Mouse (Mus musculus): ENCODE data around the gene Nhej1. TPM values are rescaled to one million over a fixed set of nuclear protein-coding genes. Genes with fewer than 3 reads are reported as not detected.

Nhej1 gene
- total RNA-seq, 4 experiments from 2014 or later, result 5.7 to 7.3 (median 7.2) TPM

GRCm38 (mm10) chr1:74927621-74928296 is 197.2 kb downstream of the Nhej1 start:
- no peak for DNase-seq

DNA sequence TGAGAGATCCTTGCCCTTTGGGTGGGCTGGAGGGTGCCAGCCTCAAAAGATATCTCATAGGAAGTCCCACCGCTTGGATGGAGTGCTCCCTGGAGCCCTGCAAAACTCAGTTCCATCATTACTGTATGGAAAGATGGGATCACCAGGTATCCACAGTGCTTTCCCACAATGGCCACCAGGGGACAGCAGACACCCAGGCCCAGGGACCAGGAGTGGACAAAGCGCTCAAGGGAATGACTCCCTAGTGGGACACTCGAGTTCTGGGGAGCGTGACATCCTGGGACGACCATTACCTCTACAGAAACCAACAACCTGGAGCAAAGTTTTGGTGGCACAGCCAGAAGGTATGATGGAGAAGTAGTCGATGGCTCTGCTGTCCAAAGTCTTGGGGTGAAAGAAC is 198.3 kb downstream of the Nhej1 start:
- no peak for DNase-seq

GRCm38 (mm10) chr1:74924464-74924863 is 200.5 kb downstream of the Nhej1 start:
- DNase-seq, result no peak

Other genes with a start within 250 kb of the Nhej1 start
- gene Fev, start 239.8 kb downstream of the Nhej1 start, total RNA-seq (2022), result 1 to 10 TPM in 3 of 4 experiments, under 1 TPM in 1; 0.93 to 6.3 (median 2.8) TPM
- 1 to 10 TPM in 3 of 4 experiments, under 1 TPM in 1; 0.56 to 2.1 (median 1.4) TPM for gene Cryba2, start 232.1 kb downstream of the Nhej1 start, total RNA-seq (2022)
- under 1 TPM in 1 of 4 experiments, not detected in 3; 0.03 TPM for gene Cfap65, start 189.6 kb downstream of the Nhej1 start, total RNA-seq (2022)
- under 1 TPM in 3 of 4 experiments, not detected in 1; 0.16 to 0.20 (median 0.18) TPM for gene Ihh, start 173.5 kb downstream of the Nhej1 start, total RNA-seq (2022)
- gene Slc23a3, start 8.7 kb upstream of the Nhej1 start, total RNA-seq (2022), result under 1 TPM; 0.15 to 0.77 (median 0.29) TPM
- gene Cnppd1, start 17.5 kb upstream of the Nhej1 start, total RNA-seq (2022), result 10 to 100 TPM; 38.5 to 48.6 (median 43.4) TPM
- gene Retreg2, start 17.6 kb upstream of the Nhej1 start, total RNA-seq (2022), result 100 to 1,000 TPM in 3 of 4 experiments, 10 to 100 TPM in 1; 98.5 to 113 (median 104) TPM
- 10 to 100 TPM; 34.2 to 39.7 (median 36.2) TPM for gene Zfand2b, start 43.4 kb upstream of the Nhej1 start, total RNA-seq (2022)
- gene Abcb6, start 55.2 kb upstream of the Nhej1 start, total RNA-seq (2022), result 10 to 100 TPM; 20.9 to 32.9 (median 31.4) TPM
- 10 to 100 TPM; 17.0 to 28.2 (median 22.8) TPM for gene Ankzf1, start 67.0 kb upstream of the Nhej1 start, total RNA-seq (2022)
- gene Atg9a, start 67.0 kb upstream of the Nhej1 start, total RNA-seq (2022), result 10 to 100 TPM; 41.9 to 52.6 (median 47.6) TPM
- gene Glb1l, start 85.6 kb upstream of the Nhej1 start, total RNA-seq (2022), result 10 to 100 TPM; 19.4 to 49.8 (median 33.2) TPM
- gene Stk16, start 85.6 kb upstream of the Nhej1 start, total RNA-seq (2022), result 100 to 1,000 TPM; 102 to 131 (median 120) TPM
- gene Tuba4a, start 94.7 kb upstream of the Nhej1 start, total RNA-seq (2022), result 10 to 100 TPM; 43.5 to 54.4 (median 49.1) TPM
- not detected for gene A630095N17Rik, start 106.9 kb upstream of the Nhej1 start, total RNA-seq (2022)
- 100 to 1,000 TPM in 3 of 4 experiments, 10 to 100 TPM in 1; 85.7 to 111 (median 108) TPM for gene Dnajb2, start 111.2 kb upstream of the Nhej1 start, total RNA-seq (2022)
- 10 to 100 TPM; 59.0 to 80.7 (median 66.5) TPM for gene Ptprn, start 139.3 kb upstream of the Nhej1 start, total RNA-seq (2022)
- gene Resp18, start 153.2 kb upstream of the Nhej1 start, total RNA-seq (2022), result 100 to 1,000 TPM; 143 to 279 (median 188) TPM
- gene Dnpep, start 192.8 kb upstream of the Nhej1 start, total RNA-seq (2022), result 100 to 1,000 TPM; 101 to 112 (median 104) TPM
- gene Des, start 235.1 kb upstream of the Nhej1 start, total RNA-seq (2022), result 10 to 100 TPM; 13.3 to 16.4 (median 15.6) TPM